Mouse (Mus musculus): ENCODE data around the gene 1810009A15Rik.

DNA sequence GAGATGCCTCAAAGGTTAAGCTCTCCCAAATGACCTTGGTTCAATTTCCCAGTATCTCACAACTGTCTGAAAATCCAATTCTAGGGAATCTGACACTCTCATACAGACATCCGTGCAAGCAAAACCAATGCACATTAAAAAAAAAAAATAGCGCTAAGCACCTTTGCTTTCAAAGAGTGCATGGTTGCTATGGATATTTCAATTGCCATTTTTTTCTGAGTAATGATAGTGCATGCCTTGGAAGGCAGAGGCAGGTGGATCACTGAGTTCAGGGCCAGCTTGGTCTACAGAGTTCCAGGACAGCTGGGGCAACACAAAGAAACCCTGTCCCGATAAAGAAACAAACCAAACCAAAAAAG is 7.6 kb upstream of the 1810009A15Rik start:
- no peak for TF ChIP-seq CTCF (IDR thresholded peaks at IDR 0.05; ENCODE audit: extremely low read depth, insufficient read depth, insufficient read length, insufficient replicate concordance)
- TF ChIP-seq POLR2A (IDR thresholded peaks at IDR 0.05; ENCODE audit: low read depth, low read length): no peak
